Mouse (Mus musculus): ENCODE results near the gene Fgfr2. TPM values are rescaled to one million over a fixed set of nuclear protein-coding genes. Genes with fewer than 3 reads are reported as not detected.

Gene Fgfr2
- polyA plus RNA-seq, 1 experiment = 1.7 TPM

DNA sequence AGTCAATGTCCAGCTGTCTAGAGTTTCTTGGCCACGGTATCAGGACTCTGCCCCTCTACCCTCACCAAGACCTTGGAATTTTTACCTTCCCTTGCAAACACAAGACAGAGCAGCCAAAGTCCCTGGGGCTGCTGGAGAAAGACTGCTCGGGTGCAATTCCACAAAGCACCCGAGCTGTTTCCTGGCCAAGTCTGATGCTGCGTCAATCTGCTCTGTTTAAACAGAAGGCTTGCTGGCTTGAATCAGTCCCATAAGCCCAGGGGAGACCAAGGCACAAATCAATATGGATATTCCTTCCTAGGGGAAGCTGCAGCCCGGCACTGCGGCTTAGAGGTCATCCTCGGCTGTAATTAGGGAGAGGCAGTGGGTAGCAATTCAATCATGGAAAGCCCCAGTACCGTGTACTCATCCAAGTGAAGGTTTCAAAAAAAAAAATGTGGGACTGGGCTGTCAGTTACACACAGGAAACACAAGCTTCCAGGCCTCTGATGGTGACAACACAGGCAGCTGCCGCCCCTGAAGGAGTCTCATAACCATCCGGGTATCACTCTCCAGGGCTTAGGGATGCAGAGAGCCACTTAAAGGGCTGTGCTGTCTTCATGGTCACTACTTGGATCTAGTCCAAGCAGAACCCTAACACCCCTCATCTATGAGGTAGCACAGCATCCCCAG lies 48.6 kb downstream of the Fgfr2 start:
- H3K79me2 ChIP-seq (ENCODE audit: control insufficient read depth, insufficient read depth) = peaks cover 95% of the 10 kb centered on the region
- H3K36me3 ChIP-seq (ENCODE audit: control insufficient read depth, insufficient read depth) = peaks cover 41% of the 10 kb centered on the region
- H3K4me3 ChIP-seq (ENCODE audit: insufficient read depth, poor library complexity, severe bottlenecking) = no peak overlapping the region
- H3K79me3 ChIP-seq (ENCODE audit: low read depth) = peaks cover 43% of the 10 kb centered on the region
- TF ChIP-seq MYOG (IDR thresholded peaks at IDR 0.05; ENCODE audit: control insufficient read depth, extremely low read depth, insufficient read length) (no peak), FOSL1 (IDR thresholded peaks at IDR 0.05; ENCODE audit: insufficient read depth, low read length, poor library complexity, severe bottlenecking) (no peak), MYOD1 (IDR thresholded peaks at IDR 0.05; ENCODE audit: control insufficient read depth, insufficient read length, low read depth) (no peak), USF1 (IDR thresholded peaks at IDR 0.05; ENCODE audit: low read depth) (no peak), CTCF (IDR thresholded peaks at IDR 0.05; ENCODE audit: control insufficient read depth, insufficient read depth, insufficient read length) (no peak), CEBPB (IDR thresholded peaks at IDR 0.05; ENCODE audit: low read depth) (no peak), MAX (IDR thresholded peaks at IDR 0.05) (no peak)
- H3K27me3 ChIP-seq (ENCODE audit: control insufficient read depth, insufficient read depth, insufficient read length) = no peaks in the 10 kb centered on the region
- H3ac ChIP-seq (ENCODE audit: control insufficient read depth, insufficient read length, low read depth) = no peak overlapping the region

DNA sequence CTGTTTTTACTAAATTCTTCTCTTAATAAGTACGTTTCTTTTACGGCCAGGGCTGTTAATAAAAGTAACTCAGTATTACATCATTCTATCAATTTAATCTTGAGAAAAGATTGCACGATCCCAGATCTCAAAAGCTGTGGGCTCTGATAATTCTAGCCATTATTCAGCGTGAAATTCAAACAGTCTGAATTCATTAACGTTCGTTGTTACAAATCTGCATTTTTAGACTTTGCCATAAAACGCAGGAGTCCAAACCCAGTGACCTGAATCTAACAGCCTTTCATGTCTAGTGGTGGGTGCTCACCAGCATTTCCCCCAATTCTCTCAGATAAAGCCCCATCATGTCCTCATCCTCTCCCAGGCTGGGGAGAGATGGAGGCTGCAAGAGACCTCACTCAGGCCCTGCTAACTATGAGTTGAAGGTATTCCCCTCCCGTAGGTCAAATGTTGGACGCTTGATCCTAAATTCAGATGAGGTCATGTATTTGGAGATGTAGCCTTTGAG lies 50.0 kb downstream of the Fgfr2 start:
- Histone ChIP-seq H3K4me3 (ENCODE audit: insufficient read depth, poor library complexity, severe bottlenecking) (no peak overlapping the region), H3K79me2 (ENCODE audit: control insufficient read depth, insufficient read depth) (peaks cover 95% of the 10 kb centered on the region), H3K79me3 (ENCODE audit: low read depth) (peaks cover 44% of the 10 kb centered on the region), H3ac (ENCODE audit: control insufficient read depth, insufficient read length, low read depth) (no peak overlapping the region), H3K36me3 (ENCODE audit: control insufficient read depth, insufficient read depth) (peaks cover 39% of the 10 kb centered on the region), H3K27me3 (ENCODE audit: control insufficient read depth, insufficient read depth, insufficient read length) (no peaks in the 10 kb centered on the region)
- no peak for TF ChIP-seq CEBPB (IDR thresholded peaks at IDR 0.05; ENCODE audit: low read depth)
- TF ChIP-seq FOSL1 (IDR thresholded peaks at IDR 0.05; ENCODE audit: insufficient read depth, low read length, poor library complexity, severe bottlenecking) = no peak
- TF ChIP-seq MYOG (IDR thresholded peaks at IDR 0.05; ENCODE audit: control insufficient read depth, extremely low read depth, insufficient read length) = no peak
- no peak for TF ChIP-seq USF1 (IDR thresholded peaks at IDR 0.05; ENCODE audit: low read depth)
- no peak for TF ChIP-seq MYOD1 (IDR thresholded peaks at IDR 0.05; ENCODE audit: control insufficient read depth, insufficient read length, low read depth)
- TF ChIP-seq MAX (IDR thresholded peaks at IDR 0.05) = no peak
- TF ChIP-seq CTCF (IDR thresholded peaks at IDR 0.05; ENCODE audit: control insufficient read depth, insufficient read depth, insufficient read length) = no peak

DNA sequence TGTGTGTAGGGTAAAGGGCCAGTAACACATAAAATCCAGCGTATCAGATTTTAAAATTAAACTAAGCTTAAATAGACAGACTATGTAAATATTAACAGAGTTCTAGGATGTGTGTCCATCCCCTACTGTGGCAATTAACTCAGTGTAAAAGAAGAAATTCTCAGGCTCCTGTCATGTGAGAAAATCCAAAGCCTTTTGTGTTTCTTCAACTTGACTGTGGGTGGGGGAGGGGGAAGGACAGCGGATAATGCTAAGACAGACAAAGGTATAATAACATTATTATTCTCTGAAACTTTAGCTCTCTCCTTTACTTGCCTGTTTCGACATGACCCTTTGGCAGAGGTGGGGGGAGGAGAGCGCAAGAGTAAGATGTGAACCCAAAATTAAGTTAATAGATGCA lies 50.6 kb downstream of the Fgfr2 start:
- Histone ChIP-seq H3K79me3 (ENCODE audit: low read depth) (peaks cover 42% of the 10 kb centered on the region), H3K4me3 (ENCODE audit: insufficient read depth, poor library complexity, severe bottlenecking) (no peak overlapping the region), H3K27me3 (ENCODE audit: control insufficient read depth, insufficient read depth, insufficient read length) (no peaks in the 10 kb centered on the region), H3K79me2 (ENCODE audit: control insufficient read depth, insufficient read depth) (peaks cover 96% of the 10 kb centered on the region), H3ac (ENCODE audit: control insufficient read depth, insufficient read length, low read depth) (no peak overlapping the region), H3K36me3 (ENCODE audit: control insufficient read depth, insufficient read depth) (peaks cover 39% of the 10 kb centered on the region)
- TF ChIP-seq FOSL1 (IDR thresholded peaks at IDR 0.05; ENCODE audit: insufficient read depth, low read length, poor library complexity, severe bottlenecking) (no peak), CTCF (IDR thresholded peaks at IDR 0.05; ENCODE audit: control insufficient read depth, insufficient read depth, insufficient read length) (no peak), MYOD1 (IDR thresholded peaks at IDR 0.05; ENCODE audit: control insufficient read depth, insufficient read length, low read depth) (no peak), MYOG (IDR thresholded peaks at IDR 0.05; ENCODE audit: control insufficient read depth, extremely low read depth, insufficient read length) (no peak), MAX (IDR thresholded peaks at IDR 0.05) (no peak), CEBPB (IDR thresholded peaks at IDR 0.05; ENCODE audit: low read depth) (no peak), USF1 (IDR thresholded peaks at IDR 0.05; ENCODE audit: low read depth) (no peak)

DNA sequence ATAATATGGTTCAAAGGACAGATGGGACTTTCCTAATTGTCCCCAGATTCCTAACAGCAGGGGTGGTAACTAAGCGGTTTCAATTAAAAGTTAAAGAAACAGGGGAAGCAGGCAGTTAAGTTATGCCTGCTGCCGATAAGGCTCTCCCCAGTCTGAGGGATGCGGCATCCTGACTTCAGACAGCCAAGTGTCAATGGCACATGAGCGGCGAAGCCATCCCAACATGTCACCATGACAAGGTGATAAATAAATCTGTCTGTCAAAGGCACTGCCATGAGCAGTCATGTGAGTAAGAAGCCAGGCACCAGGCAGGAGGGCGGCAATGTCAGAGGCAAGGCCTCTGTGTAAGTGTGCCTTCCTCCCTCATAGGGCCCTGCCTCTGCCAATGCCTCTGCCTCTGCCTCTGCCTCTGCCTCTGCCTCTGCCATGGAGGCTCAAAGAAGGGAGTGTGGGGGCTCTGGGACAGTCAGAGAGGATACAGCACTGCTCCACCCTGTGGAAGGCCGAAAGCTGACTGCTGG lies 55.8 kb downstream of the Fgfr2 start:
- H3ac ChIP-seq (ENCODE audit: control insufficient read depth, insufficient read length, low read depth) = no peak overlapping the region
- H3K79me2 ChIP-seq (ENCODE audit: control insufficient read depth, insufficient read depth) = peaks cover 100% of the 10 kb centered on the region
- peaks cover 47% of the 10 kb centered on the region for H3K79me3 ChIP-seq (ENCODE audit: low read depth)
- no peak overlapping the region for H3K4me3 ChIP-seq (ENCODE audit: insufficient read depth, poor library complexity, severe bottlenecking)
- no peaks in the 10 kb centered on the region for H3K27me3 ChIP-seq (ENCODE audit: control insufficient read depth, insufficient read depth, insufficient read length)
- TF ChIP-seq MYOG (IDR thresholded peaks at IDR 0.05; ENCODE audit: control insufficient read depth, extremely low read depth, insufficient read length) (no peak), USF1 (IDR thresholded peaks at IDR 0.05; ENCODE audit: low read depth) (no peak), CTCF (IDR thresholded peaks at IDR 0.05; ENCODE audit: control insufficient read depth, insufficient read depth, insufficient read length) (no peak), MAX (IDR thresholded peaks at IDR 0.05) (no peak), FOSL1 (IDR thresholded peaks at IDR 0.05; ENCODE audit: insufficient read depth, low read length, poor library complexity, severe bottlenecking) (no peak), CEBPB (IDR thresholded peaks at IDR 0.05; ENCODE audit: low read depth) (no peak), MYOD1 (IDR thresholded peaks at IDR 0.05; ENCODE audit: control insufficient read depth, insufficient read length, low read depth) (no peak)
- peaks cover 22% of the 10 kb centered on the region for H3K36me3 ChIP-seq (ENCODE audit: control insufficient read depth, insufficient read depth)

DNA sequence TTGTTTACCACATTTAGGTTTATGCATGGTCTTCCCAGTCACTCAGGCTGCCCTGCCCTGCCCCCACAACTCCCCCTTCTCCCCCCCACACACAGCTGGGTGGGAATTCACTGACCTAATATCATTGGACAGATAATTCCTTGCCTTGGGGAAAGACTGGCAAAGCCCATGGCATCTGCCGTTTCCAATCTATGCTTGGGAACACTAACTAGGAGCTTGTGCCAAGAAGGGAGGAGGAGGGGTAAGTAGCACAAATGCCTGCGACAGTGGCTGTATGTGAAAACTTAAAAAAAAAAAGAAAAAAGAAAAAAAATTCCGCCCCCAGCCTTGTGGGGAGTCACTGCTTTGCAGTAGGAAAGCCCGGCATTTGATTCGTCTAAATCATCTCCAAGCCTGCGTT lies 56.4 kb downstream of the Fgfr2 start:
- H3K27me3 ChIP-seq (ENCODE audit: control insufficient read depth, insufficient read depth, insufficient read length) = no peaks in the 10 kb centered on the region
- peaks cover 100% of the 10 kb centered on the region for H3K79me2 ChIP-seq (ENCODE audit: control insufficient read depth, insufficient read depth)
- H3ac ChIP-seq (ENCODE audit: control insufficient read depth, insufficient read length, low read depth) = no peak overlapping the region
- no peak for TF ChIP-seq CTCF (IDR thresholded peaks at IDR 0.05; ENCODE audit: control insufficient read depth, insufficient read depth, insufficient read length)
- no peak for TF ChIP-seq MYOD1 (IDR thresholded peaks at IDR 0.05; ENCODE audit: control insufficient read depth, insufficient read length, low read depth)
- no peak for TF ChIP-seq USF1 (IDR thresholded peaks at IDR 0.05; ENCODE audit: low read depth)
- no peak for TF ChIP-seq FOSL1 (IDR thresholded peaks at IDR 0.05; ENCODE audit: insufficient read depth, low read length, poor library complexity, severe bottlenecking)
- no peak for TF ChIP-seq MYOG (IDR thresholded peaks at IDR 0.05; ENCODE audit: control insufficient read depth, extremely low read depth, insufficient read length)
- no peak for TF ChIP-seq CEBPB (IDR thresholded peaks at IDR 0.05; ENCODE audit: low read depth)
- no peak for TF ChIP-seq MAX (IDR thresholded peaks at IDR 0.05)
- peaks cover 19% of the 10 kb centered on the region for H3K36me3 ChIP-seq (ENCODE audit: control insufficient read depth, insufficient read depth)
- H3K79me3 ChIP-seq (ENCODE audit: low read depth) = peaks cover 43% of the 10 kb centered on the region
- H3K4me3 ChIP-seq (ENCODE audit: insufficient read depth, poor library complexity, severe bottlenecking) = no peak overlapping the region
